In the genomic region with DNA sequence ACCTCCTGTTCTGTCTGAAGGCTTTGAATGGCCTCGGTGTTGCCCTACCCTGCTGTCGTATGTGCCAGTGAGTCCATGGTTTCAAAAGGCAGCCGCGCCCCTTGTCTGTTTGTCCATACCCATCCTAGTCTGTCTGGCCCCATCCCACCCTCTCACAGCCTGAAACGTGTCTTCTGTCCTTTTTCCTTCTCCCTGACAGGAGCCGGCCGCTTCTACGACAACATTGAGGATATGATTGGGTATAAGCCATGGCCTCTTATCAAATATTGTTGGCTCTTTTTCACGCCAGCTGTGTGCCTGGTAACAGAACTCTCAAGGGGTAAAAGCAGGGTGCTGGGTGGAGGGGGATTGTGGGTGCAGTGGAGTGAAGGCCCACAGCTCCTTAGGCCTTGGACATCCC, we compare ENCODE assay signal across 22 mouse cellular contexts. TPM values are rescaled to one million over a fixed set of nuclear protein-coding genes. Genes with fewer than 3 reads are reported as not detected.
DNase-seq lines count a peak whose midpoint lies in the region; ATAC-seq and TF ChIP-seq lines count a peak whose summit lies in the region.
"Had no signal": no experiment of that assay in that cellular context is flagged by ENCODE, and none has a peak within 500 bp of the region (broad histone marks: within the 10 kb centered on the region; RNA-seq: fewer than 3 reads in every experiment).

No protein-coding gene starts in this region.

- no peak for TF ChIP-seq POLR2A in heart, adult 2 months (IDR thresholded peaks at IDR 0.05; ENCODE audit: insufficient read depth, low read depth, low read length)

- no peaks in the 10 kb centered on the region for H3K4me1 ChIP-seq in heart, adult 2 months (ENCODE audit: control insufficient read depth, insufficient read depth, low read length)
- H3K4me1 ChIP-seq in liver, embryonic 15.5 days (replicated peaks), result peaks cover 28% of the 10 kb centered on the region
- H3K4me1 ChIP-seq: embryonic facial prominence, embryonic 13.5 days; forebrain, embryonic 12.5 days had no signal

- H3K27me3 ChIP-seq in heart, adult 2 months (ENCODE audit: control insufficient read depth, insufficient read depth, low read length), result no peaks in the 10 kb centered on the region
- H3K27me3 ChIP-seq in liver, embryonic 15.5 days, result no peaks in the 10 kb centered on the region
- H3K27me3 ChIP-seq: heart, embryonic 12.5 days had no signal

- H3K79me2 ChIP-seq in heart, adult 2 months (replicated peaks; ENCODE audit: control insufficient read depth, insufficient read depth, low read length), result no peaks in the 10 kb centered on the region

- WGBS in heart, adult 2 months, result 76% methylated on average over 9 of the region's 9 CpGs
- WGBS in liver, embryonic 15.5 days (ENCODE audit: insufficient replicate concordance), result 83% methylated on average over 9 of the region's 9 CpGs

- intact Hi-C loops in heart, adult 2 months (cut with DNase I), result loop anchor here (5.0 kb wide), 2 partner anchors 64 to 136 kb away; a partner anchor contains a TSS

- no peak overlapping the region for H3K4me3 ChIP-seq in heart, adult 2 months
- H3K4me3 ChIP-seq in liver, embryonic 15.5 days (replicated peaks), result no peak overlapping the region
- H3K4me3 ChIP-seq: embryonic facial prominence, embryonic 13.5 days; forebrain, embryonic 12.5 days; heart, embryonic 12.5 days had no signal

- no peaks in the 10 kb centered on the region for H3K9me3 ChIP-seq in liver, embryonic 15.5 days (replicated peaks)
- H3K9me3 ChIP-seq: embryonic facial prominence, embryonic 13.5 days; forebrain, embryonic 12.5 days; heart, embryonic 12.5 days had no signal

- DNase-seq in heart, adult 11 months, result peak; percentile 90
- no peak for DNase-seq in heart, adult 2 months
- peak; percentile 15 for DNase-seq in thymus, postnatal 14 days
- DNase-seq in thymus, postnatal 10 days (ENCODE audit: low spot score in 2 of 2), result no peak
- DNase-seq in cerebellum, postnatal 4 days (ENCODE audit: low spot score in 2 of 2), result no peak
- no peak for DNase-seq in lung, postnatal 4 days
- DNase-seq: adrenal gland, postnatal 14 days; cerebellum, adult 11-12 months; cerebellum, adult 9-10 months; gastrocnemius, postnatal 36 days had no signal

- H3K36me3 ChIP-seq in heart, adult 2 months (ENCODE audit: control insufficient read depth, insufficient read depth, low read length), result no peaks in the 10 kb centered on the region
- no peaks in the 10 kb centered on the region for H3K36me3 ChIP-seq in liver, embryonic 15.5 days (replicated peaks)
- H3K36me3 ChIP-seq: embryonic facial prominence, embryonic 13.5 days; forebrain, embryonic 12.5 days; heart, embryonic 12.5 days had no signal

- TF ChIP-seq CTCF in heart, adult 2 months (IDR thresholded peaks at IDR 0.05), result no peak

- H3K27ac ChIP-seq in heart, adult 2 months, result no peak overlapping the region
- peak overlapping the region; percentile 38; the same call in 1 of the 2 replicates for H3K27ac ChIP-seq in liver, embryonic 15.5 days (replicated peaks)
- H3K27ac ChIP-seq: embryonic facial prominence, embryonic 13.5 days; forebrain, embryonic 12.5 days had no signal

- ATAC-seq in liver, embryonic 15.5 days (ENCODE audit: insufficient read depth), result 0 out of 2 replicates have a peak, but pooled peaks have one; percentile 1
- ATAC-seq: activated CD4-positive, CD25-positive, alpha-beta regulatory T cell, adult 4 months; forebrain, embryonic 16.5 days; hindbrain, embryonic 16.5 days; Patski had no signal

- TF ChIP-seq EP300 in heart, adult 2 months (IDR thresholded peaks at IDR 0.05; ENCODE audit: insufficient read depth, low read depth, low read length), result no peak

- H3K9ac ChIP-seq in heart, adult 2 months (ENCODE audit: low read depth, low read length), result no peak overlapping the region
- no peak overlapping the region for H3K9ac ChIP-seq in liver, embryonic 15.5 days
- H3K9ac ChIP-seq: embryonic facial prominence, embryonic 13.5 days; forebrain, embryonic 12.5 days; heart, embryonic 12.5 days had no signal

- H3K4me2 ChIP-seq in liver, embryonic 15.5 days, result 0 out of 2 replicates have a peak overlapping the region, but pooled peaks have one; percentile 60
- H3K4me2 ChIP-seq: embryonic facial prominence, embryonic 13.5 days; forebrain, embryonic 12.5 days; heart, embryonic 12.5 days had no signal

RNA-seq across cellular contexts. Expression of a gene that starts 7.0 kb away (rescaled TPM):
- not detected for total RNA-seq in heart, adult 2 months (2021)
- polyA plus RNA-seq in heart, adult 2 months (2012; rRNA removed), result 0.18 and 0.23 TPM in 2 replicates
- 2.5 and 2.9 TPM in 2 replicates for polyA plus RNA-seq in liver, embryonic 15.5 days (2015; fragmentation: Nextera tagmentation; extraction: Ambion mirVana)
- total RNA-seq: heart, adult 8-10 months had no signal
- polyA plus RNA-seq: activated CD4-positive, CD25-positive, alpha-beta regulatory T cell, adult 4 months; embryonic facial prominence, embryonic 13.5 days; heart, embryonic 12.5 days; heart, embryonic 16.5 days; hindbrain, embryonic 11.5 days had no signal

RNA-seq across cellular contexts. Expression of a gene that starts 35.8 kb away (rescaled TPM):
- under 1 TPM in 1 of 2 experiments, not detected in 1; 0.10 TPM for total RNA-seq in heart, adult 2 months (2021)
- 0.59 TPM in 2 replicates for polyA plus RNA-seq in heart, adult 2 months (2012; rRNA removed)
- polyA plus RNA-seq in liver, embryonic 15.5 days (2015; fragmentation: Nextera tagmentation; extraction: Ambion mirVana), result 34.1 and 39.1 TPM in 2 replicates
- polyA plus RNA-seq: C2C12, Patski had no signal

Comparison
In these comparisons a context has a peak if more than half of its experiments do, and no peak if none do; other contexts are left out.
1. DNase-seq: peak in heart, adult 11 months (single experiment) and thymus, postnatal 14 days (single experiment); none in heart, adult 2 months (0 of 2), thymus, postnatal 10 days (0 of 2), cerebellum, postnatal 4 days (0 of 2) and lung, postnatal 4 days (0 of 2).
2. RNA of a gene that starts 35.8 kb away (polyA plus RNA-seq): 34.1 to 39.1 TPM in liver, embryonic 15.5 days; 0.59 TPM in heart, adult 2 months; every median in the first group is over 10 times any median in the second.